Mouse (Mus musculus): ENCODE measurements at regions not wholly inside any gene's neighbourhood (a gene's known extent, or its start where the extent isn't known, plus 50 kb on each side); places are given as distances from the start of the nearest gene placed in this dataset.

- TF ChIP-seq CTCF (IDR thresholded peaks at IDR 0.05; ENCODE audit: extremely low read depth, insufficient read depth, low read length), result no peak
- TF ChIP-seq POLR2A (IDR thresholded peaks at IDR 0.05; ENCODE audit: extremely low read depth, insufficient read depth, low read length), result no peak
These were observed 62.1 kb upstream of the Ahctf1 start for GRCm38 (mm10) chr1:179865561-179865960.
